Mouse (Mus musculus) inflammation-experienced regulatory T-cells (primary cell): Measurements from ENCODE around the gene Gm34653. TPM values are rescaled to one million over a fixed set of nuclear protein-coding genes. Genes with fewer than 3 reads are reported as not detected.

Experiments
- polyA plus RNA-seq, 2 experiments: library from polyadenylated mRNA; unstranded; fragments of 100-300 nt; shearing (Covaris generic); gene quantifications; one replicate each; pipeline ENCODE4 v1.2.1; 2017

Gene Gm34653
- polyA plus RNA-seq: under 1 TPM; 0.18 to 0.33 TPM

DNA sequence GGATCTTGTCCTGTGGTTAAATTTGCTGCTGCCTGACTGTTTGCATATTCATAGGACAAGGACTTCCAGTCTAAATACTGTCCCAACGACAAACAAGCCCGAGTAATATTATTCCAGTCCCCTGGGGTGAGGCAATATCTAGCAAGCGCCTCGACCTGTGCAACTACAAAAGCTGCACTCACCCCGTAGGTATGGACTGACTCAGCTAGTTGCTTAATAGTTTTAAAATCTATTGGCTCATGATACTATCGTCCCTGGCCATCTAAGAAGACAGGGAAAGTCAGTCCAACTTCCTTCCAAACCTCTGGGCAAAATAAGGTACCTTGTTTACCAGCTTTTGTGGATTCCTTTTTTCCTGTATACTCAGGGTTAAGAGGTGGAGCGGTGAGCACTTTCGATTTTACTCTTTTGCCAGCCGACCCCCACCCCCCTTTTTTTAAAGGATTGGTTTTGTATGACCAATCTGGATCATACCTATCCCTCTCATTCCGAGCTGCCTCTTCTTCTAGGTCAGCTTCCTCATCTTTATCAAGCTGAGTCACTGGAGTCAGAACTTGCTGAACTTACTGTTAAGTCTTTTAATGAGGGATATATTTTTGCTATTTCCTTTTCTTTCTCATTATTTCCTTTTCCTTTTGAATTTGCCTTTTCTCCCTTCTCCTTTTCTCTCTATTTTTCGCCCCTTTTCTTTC is at the start of gene Gm34653:
Gene Gm34653, plus strand, starts transcription at position 242 of the 692 bp plus-strand sequence.

DNA sequence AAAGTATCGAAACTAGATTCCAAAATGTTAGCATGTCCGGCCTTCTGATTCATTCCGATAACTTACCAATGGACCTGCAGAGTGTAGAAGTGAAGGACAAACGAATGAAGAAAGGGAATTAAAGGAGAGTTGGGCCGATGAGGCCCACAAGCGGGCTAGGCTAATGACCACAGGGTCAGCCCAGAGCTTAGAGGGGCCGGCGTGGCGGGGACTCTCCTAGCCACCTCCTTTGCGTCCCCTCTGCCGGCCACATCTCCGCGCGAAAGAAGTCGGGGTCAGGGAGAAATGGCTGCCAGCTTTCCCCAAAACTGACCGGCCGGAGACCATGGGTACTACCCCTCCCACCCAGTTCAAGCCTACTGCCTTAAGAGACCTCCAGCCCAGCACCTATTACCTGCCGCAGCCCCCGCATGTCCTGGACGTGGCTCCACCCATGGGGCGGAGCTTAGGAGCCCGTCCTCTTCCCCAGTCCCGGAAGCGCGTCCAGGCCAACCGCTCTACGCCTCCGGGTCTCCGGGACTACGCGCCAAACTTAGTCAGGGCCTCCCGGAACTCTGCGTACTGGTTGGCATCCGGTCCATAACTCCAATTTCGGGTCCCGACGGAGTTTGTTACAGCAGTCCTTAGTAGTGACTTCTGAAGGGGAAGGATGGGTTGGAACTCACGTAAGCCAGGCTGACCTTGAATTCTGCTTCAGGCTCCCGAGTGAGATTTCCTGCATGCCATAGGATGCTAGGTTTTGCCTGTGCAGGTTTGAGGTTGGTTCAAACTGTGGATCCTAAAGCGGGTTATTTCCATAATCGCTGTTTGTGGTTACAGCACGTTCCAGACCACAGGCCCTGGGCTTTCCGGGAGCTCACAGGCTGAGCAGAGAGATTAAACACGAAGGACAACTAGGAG is 33.2 kb upstream of the Gm34653 start, which contains the start of gene Rabepk:
Gene Rabepk, minus strand, starts transcription at position 556 of the 900 bp plus-strand sequence.

DNA sequence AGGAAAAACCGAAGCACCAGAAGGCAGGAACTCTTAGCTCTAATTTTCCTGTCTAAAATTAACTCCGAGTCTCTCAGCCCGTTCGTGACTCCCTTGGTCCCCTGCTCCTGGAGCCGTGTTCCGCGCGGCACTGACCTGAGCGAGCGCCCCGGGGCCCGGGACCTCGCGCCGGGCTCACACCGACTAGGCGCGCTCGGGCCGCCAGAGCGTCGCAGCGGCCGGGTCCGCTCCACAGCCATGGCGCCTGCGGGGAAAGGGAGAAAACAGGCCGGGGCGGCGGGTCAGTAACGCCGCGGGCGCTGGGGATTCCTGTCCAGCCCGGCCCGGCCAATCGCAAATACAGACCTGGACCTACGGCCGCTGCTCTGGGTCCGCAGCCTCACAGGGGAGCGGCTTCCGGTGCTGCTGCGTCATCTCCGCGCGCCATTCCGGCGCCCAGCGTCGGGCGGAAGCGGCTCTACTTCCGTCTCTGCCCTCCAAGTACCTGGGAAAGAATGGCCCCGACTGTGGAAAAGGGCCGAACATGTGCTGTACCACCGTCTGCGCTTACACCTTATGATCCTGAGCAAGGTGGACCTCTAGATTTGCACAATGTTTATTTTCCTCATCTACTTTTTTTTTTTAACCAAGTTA is 6.9 kb upstream of the Gm34653 start, which contains the start of gene Fbxw2:
Gene Fbxw2, minus strand, starts transcription at position 485 of the 633 bp plus-strand sequence.

GRCm38 (mm10) chr2:34874271-34874670 is 41.5 kb downstream of the Gm34653 start, which contains the start of gene Cutal:
Gene Cutal, plus strand, starts transcription at chr2:34874396.

GRCm38 (mm10) chr2:34874816-34875345 is 42.1 kb downstream of the Gm34653 start, which contains the start of gene Psmd5:
Gene Psmd5, minus strand, starts transcription at chr2:34874968.

Other genes starting within 250 kb of the Gm34653 start
- gene Gapvd1, start 77.8 kb upstream of the Gm34653 start, polyA plus RNA-seq: 100 to 1,000 TPM in 1 of 2 experiments, 10 to 100 TPM in 1; 90.8 to 106 TPM
- 100 to 1,000 TPM; 527 to 549 TPM for gene Hspa5, start 61.0 kb upstream of the Gm34653 start, polyA plus RNA-seq
- 10 to 100 TPM; 39.0 to 45.3 TPM for gene Rabepk, start 33.1 kb upstream of the Gm34653 start, polyA plus RNA-seq
- gene Fbxw2, start 6.7 kb upstream of the Gm34653 start, polyA plus RNA-seq: 100 to 1,000 TPM; 142 to 154 TPM
- under 1 TPM in 1 of 2 experiments, not detected in 1; 0.29 TPM for gene Cutal, start 41.4 kb downstream of the Gm34653 start, polyA plus RNA-seq
- gene Psmd5, start 42.0 kb downstream of the Gm34653 start, polyA plus RNA-seq: 100 to 1,000 TPM in 1 of 2 experiments, 10 to 100 TPM in 1; 97.6 to 110 TPM
- gene Phf19, start 81.0 kb downstream of the Gm34653 start, polyA plus RNA-seq: 1 to 10 TPM; 2.2 to 3.2 TPM
- gene Traf1, start 128.8 kb downstream of the Gm34653 start, polyA plus RNA-seq: 100 to 1,000 TPM; 305 to 432 TPM
- under 1 TPM; 0.20 to 0.60 TPM for gene Hc, start 228.4 kb downstream of the Gm34653 start, polyA plus RNA-seq